Mouse (Mus musculus) intestine, embryonic 15.5 days (tissue): ENCODE results near the gene Lrrc4c. TPM values are rescaled to one million over a fixed set of nuclear protein-coding genes. Genes with fewer than 3 reads are reported as not detected.

ENCODE experiments used
- ATAC-seq: fragments of 200-750 bp; cut with Nextera tagmentation; 2 replicates; pipeline ENCODE4 v1.8.0; 2017; ENCODE audit warnings: moderate TSS enrichment, moderate library complexity
- H3K27ac ChIP-seq: fragments of 300-500 bp; sonication (generic); 2 replicates; pipeline ENCODE4 v1.5.1; 2015; ENCODE audit warnings: mild to moderate bottlenecking, inconsistent platforms
- H3K27me3 ChIP-seq: fragments of 300-500 bp; sonication (generic); replicated peaks from 2 replicates; pipeline ENCODE4 v1.6.1; 2015; ENCODE audit warnings: inconsistent platforms
- H3K36me3 ChIP-seq: fragments of 300-500 bp; sonication (generic); 2 replicates; pipeline ENCODE4 v1.6.1; 2015; ENCODE audit warnings: inconsistent platforms
- H3K4me1 ChIP-seq: fragments of 300-500 bp; sonication (generic); replicated peaks from 2 replicates; pipeline ENCODE4 v1.6.1; 2015; ENCODE audit warnings: inconsistent platforms
- H3K4me2 ChIP-seq: fragments of 300-500 bp; sonication (generic); replicated peaks from 2 replicates; pipeline ENCODE4 v1.6.1; 2015; ENCODE audit warnings: mild to moderate bottlenecking, inconsistent platforms
- H3K4me3 ChIP-seq: fragments of 300-500 bp; sonication (generic); replicated peaks from 2 replicates; pipeline ENCODE4 v1.5.1; 2015; ENCODE audit warnings: inconsistent platforms
- H3K9ac ChIP-seq: fragments of 300-500 bp; sonication (generic); 2 replicates; pipeline ENCODE4 v1.6.1; 2015; ENCODE audit warnings: inconsistent platforms
- H3K9me3 ChIP-seq: fragments of 300-500 bp; sonication (generic); 2 replicates; pipeline ENCODE4 v1.6.1; 2016; ENCODE audit warnings: inconsistent platforms
- WGBS: fragments of 180-500 bp; shearing (Covaris S2); methylation state at CpG from one replicate; pipeline ENCODE4 v1.1.7; 2015; 5-methylcytosine and 5-hydroxymethylcytosine counted together
- polyA plus RNA-seq: library from polyadenylated mRNA; unstranded; fragments of >200 nt; fragmentation: Nextera tagmentation; extraction: Ambion mirVana; gene quantifications from 2 replicates; pipeline ENCODE4 v1.2.1, GENCODE M21; 2015

Lrrc4c gene
- polyA plus RNA-seq, 1 experiment from 2014 or later = 3.2 TPM

DNA sequence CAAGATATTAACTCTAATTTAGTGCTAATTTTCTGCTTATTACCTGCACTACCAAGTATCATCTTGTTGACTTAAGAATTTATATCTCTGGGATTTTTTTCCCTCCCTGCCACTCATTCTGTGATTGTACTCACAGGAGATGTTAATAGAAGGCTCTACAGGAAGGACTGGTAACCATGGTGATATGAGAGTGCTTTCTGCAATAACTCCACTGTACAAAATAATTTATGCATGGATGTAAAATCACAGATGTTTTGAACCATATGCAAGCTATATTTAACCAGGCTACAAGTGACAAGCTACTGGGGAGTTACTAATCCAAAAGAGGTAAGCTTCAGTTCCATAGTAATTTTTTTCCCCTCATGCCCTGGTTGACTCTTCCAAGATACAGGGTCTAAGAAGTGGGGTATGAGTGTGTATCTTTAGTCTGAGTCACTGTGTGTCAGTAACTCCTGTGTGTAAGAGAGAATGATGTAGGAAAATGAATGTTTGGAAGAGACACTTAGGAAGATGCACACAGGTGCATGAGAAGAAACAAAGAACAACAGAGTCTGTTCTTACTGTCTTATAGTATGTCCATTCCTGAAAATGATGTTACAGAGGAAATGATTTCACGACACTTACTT is 83.3 kb downstream of the Lrrc4c start:
- 87% methylated on average over 1 of the region's 1 CpGs for WGBS
- no peak overlapping the region for H3K9ac ChIP-seq
- H3K27ac ChIP-seq = no peak overlapping the region
- ATAC-seq = no peak
- no peaks in the 10 kb centered on the region for H3K4me1 ChIP-seq
- no peak overlapping the region for H3K4me3 ChIP-seq
- H3K36me3 ChIP-seq = no peaks in the 10 kb centered on the region
- H3K9me3 ChIP-seq = no peaks in the 10 kb centered on the region
- no peaks in the 10 kb centered on the region for H3K27me3 ChIP-seq
- no peak overlapping the region for H3K4me2 ChIP-seq

DNA sequence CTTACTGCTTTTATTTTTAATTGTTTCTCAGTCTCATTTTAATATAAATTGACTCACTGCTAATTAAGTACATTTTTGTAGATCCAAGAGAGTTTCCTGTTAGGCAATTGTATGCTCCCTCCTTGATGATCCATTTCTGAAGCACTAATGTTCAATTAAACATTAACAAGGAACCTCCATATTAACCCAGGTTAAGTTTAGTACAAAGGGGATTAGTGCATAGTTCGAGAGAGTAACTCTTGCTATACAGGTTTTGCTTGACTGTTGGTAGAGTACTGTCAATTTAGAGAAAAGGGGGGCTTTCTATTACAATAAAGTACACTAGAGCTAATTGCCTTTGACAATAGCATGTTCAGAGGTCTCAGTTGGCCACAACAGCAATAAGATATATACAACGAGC is 84.5 kb downstream of the Lrrc4c start:
- H3K9me3 ChIP-seq = no peaks in the 10 kb centered on the region
- H3K4me1 ChIP-seq = no peaks in the 10 kb centered on the region
- H3K36me3 ChIP-seq = no peaks in the 10 kb centered on the region
- no peak overlapping the region for H3K4me2 ChIP-seq
- no peak overlapping the region for H3K4me3 ChIP-seq
- H3K27ac ChIP-seq = no peak overlapping the region
- ATAC-seq = peak; percentile 56; the same call in 1 of the 2 replicates
- H3K27me3 ChIP-seq = no peaks in the 10 kb centered on the region
- no peak overlapping the region for H3K9ac ChIP-seq
- 56% methylated on average over 2 of the region's 2 CpGs for WGBS

DNA sequence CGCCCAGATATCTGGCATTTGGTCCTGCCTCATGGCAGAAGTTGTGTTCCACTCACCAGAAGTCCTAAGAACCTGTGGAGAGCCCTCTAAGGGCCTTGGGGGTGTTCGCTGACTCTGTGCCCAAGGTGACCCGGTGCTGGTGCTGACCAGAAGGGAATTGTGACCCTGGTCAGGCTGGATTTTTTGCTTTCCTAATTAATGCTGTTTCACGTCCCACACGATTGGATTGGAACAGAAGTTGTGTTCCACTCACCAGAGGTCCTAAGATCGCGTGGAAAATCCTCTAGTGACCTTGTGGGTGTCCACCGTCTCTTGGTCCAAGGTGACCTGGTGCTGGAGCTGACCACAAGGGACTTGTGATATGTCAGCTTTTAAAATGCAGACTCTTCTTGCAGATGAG is 88.9 kb downstream of the Lrrc4c start:
- 86% methylated on average over 8 of the region's 8 CpGs for WGBS
- Histone ChIP-seq H3K4me3 (no peak overlapping the region), H3K4me1 (no peaks in the 10 kb centered on the region), H3K36me3 (no peaks in the 10 kb centered on the region), H3K4me2 (no peak overlapping the region), H3K9me3 (no peaks in the 10 kb centered on the region), H3K27ac (no peak overlapping the region), H3K9ac (no peak overlapping the region), H3K27me3 (no peaks in the 10 kb centered on the region)
- no peak for ATAC-seq

DNA sequence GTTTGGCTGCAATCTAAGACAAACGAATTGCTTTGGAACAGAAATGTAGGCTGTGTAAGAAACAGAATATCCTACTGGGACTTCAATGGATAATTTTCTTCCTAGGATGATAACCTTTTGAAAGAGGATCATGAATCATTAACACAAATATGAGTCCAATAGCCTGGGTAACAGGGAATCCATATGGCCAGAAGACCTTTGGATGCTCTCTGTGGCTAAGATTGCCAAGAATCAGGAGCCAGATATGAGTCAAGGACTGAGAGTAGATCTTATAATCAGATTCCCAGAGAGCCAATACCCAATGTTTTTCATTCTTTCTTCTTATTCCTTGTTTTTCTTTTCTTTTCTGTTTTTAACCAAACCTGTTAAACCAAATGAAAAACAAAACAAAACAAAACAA is 93.2 kb downstream of the Lrrc4c start:
- Histone ChIP-seq H3K4me2 (no peak overlapping the region), H3K4me3 (no peak overlapping the region), H3K27me3 (no peaks in the 10 kb centered on the region), H3K9me3 (no peaks in the 10 kb centered on the region), H3K4me1 (no peaks in the 10 kb centered on the region), H3K36me3 (no peaks in the 10 kb centered on the region), H3K27ac (no peak overlapping the region), H3K9ac (no peak overlapping the region)
- 92% methylated on average over 1 of the region's 1 CpGs for WGBS
- no peak for ATAC-seq

DNA sequence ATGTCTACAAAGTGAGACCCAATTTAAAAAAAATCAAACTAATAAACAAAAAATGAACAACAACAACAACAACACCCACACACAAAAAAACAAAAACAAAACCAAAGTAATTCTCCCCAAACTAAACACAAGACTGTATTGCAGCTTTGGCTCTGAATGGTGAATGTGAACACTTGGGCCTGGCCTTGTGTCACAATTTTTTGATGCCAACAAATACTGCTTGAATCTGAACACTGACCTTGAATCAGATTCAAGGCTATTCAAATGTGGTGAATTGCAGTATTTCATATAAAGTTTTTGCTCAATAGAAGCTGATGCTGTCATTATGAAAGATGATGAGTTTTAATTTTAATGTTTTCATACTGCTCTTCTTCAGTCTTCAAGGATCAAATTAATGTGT is 143.6 kb downstream of the Lrrc4c start:
- H3K36me3 ChIP-seq = no peaks in the 10 kb centered on the region
- H3K4me2 ChIP-seq = no peak overlapping the region
- no peak for ATAC-seq
- no peaks in the 10 kb centered on the region for H3K27me3 ChIP-seq
- H3K9ac ChIP-seq = no peak overlapping the region
- no peak overlapping the region for H3K27ac ChIP-seq
- no peaks in the 10 kb centered on the region for H3K4me1 ChIP-seq
- H3K9me3 ChIP-seq = no peaks in the 10 kb centered on the region
- H3K4me3 ChIP-seq = no peak overlapping the region

DNA sequence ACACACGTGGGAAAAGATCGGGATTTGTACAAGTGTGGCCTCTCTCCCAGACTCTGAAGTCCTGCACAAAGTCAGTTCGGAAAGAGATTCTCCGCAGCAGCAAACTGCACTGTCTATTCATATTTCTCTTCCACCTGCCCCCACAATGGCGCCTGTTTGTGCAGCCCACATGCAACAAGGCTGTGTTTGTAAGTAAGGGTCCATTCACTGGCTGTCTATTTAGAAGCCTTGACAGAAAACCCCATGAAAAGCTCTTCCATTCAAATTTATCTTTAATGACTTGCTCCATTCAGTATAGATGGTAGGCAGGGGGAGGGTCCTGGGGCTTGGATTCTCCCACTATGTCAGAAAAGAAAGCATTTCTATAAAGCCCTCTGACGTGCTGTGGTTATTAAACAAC is 157.7 kb downstream of the Lrrc4c start:
- no peaks in the 10 kb centered on the region for H3K36me3 ChIP-seq
- H3K27me3 ChIP-seq = no peaks in the 10 kb centered on the region
- 77% methylated on average over 6 of the region's 6 CpGs for WGBS
- no peak for ATAC-seq
- no peaks in the 10 kb centered on the region for H3K9me3 ChIP-seq
- no peak overlapping the region for H3K4me2 ChIP-seq
- no peaks in the 10 kb centered on the region for H3K4me1 ChIP-seq
- H3K9ac ChIP-seq = no peak overlapping the region
- no peak overlapping the region for H3K4me3 ChIP-seq
- no peak overlapping the region for H3K27ac ChIP-seq

DNA sequence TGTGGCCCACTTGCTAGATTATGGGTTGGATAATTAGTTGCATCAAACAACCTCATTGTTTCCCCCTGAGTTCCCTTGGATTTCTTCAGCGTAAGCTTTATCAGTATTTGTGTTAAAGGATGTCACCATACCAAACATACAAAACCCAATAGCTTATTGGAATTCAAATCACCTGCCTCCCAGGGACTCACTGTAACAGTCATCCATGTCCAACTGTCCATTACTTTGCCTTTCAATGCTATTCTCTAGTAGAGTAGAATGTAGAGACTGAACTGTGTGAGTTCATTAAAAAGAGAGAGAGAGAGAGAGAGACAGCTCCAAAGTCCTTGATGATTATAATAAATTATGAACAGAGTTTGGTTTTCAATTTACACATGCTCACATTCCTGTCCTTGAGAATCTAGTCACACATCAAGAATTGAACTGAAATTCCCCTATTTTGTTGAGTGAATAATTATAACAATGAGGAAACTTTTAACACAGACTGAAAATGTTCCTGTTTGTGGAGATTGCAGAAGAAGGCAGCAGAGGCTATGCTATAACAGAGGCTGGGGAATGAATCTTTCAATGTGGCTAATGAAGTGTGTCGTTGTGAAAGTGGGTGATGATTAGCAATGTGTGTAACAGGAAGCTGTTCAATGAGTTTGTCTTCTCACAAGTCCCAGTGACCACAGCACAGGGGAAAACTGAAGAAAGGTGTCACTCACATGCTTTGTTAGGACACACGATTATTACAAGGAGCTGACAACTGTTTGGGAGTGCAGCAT is 181.3 kb downstream of the Lrrc4c start:
- Histone ChIP-seq H3K4me3 (no peak overlapping the region), H3K4me2 (no peak overlapping the region), H3K36me3 (no peaks in the 10 kb centered on the region), H3K27me3 (no peaks in the 10 kb centered on the region), H3K9ac (no peak overlapping the region), H3K27ac (no peak overlapping the region), H3K4me1 (no peaks in the 10 kb centered on the region), H3K9me3 (no peaks in the 10 kb centered on the region)
- WGBS = 77% methylated on average over 3 of the region's 3 CpGs
- no peak for ATAC-seq

DNA sequence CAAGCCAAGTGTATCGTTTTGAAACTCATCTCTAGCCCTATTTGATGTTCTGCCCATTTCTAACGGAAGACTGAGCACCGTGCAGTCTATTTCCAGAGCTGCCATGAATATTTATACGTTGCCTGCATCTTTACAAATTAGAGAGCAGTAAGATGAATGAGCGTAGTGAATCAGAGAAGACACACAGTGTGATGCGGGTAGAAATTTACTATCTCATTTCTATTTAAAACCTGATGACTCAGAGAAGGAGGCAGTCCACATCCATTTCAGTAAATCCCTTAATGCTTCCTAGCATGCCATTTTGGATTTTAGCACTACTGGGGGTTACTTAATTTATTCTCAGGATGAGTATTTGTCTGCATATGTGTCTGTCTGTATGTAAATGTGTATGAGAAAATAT is 186.2 kb downstream of the Lrrc4c start:
- no peak overlapping the region for H3K9ac ChIP-seq
- no peaks in the 10 kb centered on the region for H3K4me1 ChIP-seq
- 75% methylated on average over 6 of the region's 6 CpGs for WGBS
- no peak overlapping the region for H3K4me3 ChIP-seq
- no peak overlapping the region for H3K27ac ChIP-seq
- H3K27me3 ChIP-seq = no peaks in the 10 kb centered on the region
- no peaks in the 10 kb centered on the region for H3K36me3 ChIP-seq
- no peaks in the 10 kb centered on the region for H3K9me3 ChIP-seq
- no peak overlapping the region for H3K4me2 ChIP-seq
- no peak for ATAC-seq

DNA sequence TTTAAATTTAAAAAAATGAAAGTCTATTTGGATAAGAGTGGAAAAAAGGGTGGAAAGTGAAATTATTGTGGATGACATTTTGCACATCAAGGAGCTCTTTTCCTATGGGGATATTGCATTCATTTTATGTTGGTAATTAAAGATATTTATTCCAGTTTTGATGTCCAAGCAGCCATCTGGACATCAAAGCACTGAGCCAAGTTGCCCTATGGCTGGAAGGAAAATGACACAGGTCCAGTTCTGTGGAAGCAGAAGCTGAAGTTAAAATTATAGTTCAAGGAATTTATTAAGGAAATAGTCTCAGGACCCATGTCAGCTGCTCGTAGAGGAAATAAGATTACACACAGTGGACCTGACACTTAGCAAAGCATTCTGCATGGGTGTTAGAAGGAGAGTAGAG is 187.7 kb downstream of the Lrrc4c start:
- no peaks in the 10 kb centered on the region for H3K9me3 ChIP-seq
- H3K4me3 ChIP-seq = no peak overlapping the region
- no peak for ATAC-seq
- no peaks in the 10 kb centered on the region for H3K36me3 ChIP-seq
- no peaks in the 10 kb centered on the region for H3K4me1 ChIP-seq
- H3K9ac ChIP-seq = no peak overlapping the region
- no peak overlapping the region for H3K4me2 ChIP-seq
- H3K27me3 ChIP-seq = no peaks in the 10 kb centered on the region
- WGBS = 68% methylated on average over 1 of the region's 1 CpGs
- H3K27ac ChIP-seq = no peak overlapping the region

DNA sequence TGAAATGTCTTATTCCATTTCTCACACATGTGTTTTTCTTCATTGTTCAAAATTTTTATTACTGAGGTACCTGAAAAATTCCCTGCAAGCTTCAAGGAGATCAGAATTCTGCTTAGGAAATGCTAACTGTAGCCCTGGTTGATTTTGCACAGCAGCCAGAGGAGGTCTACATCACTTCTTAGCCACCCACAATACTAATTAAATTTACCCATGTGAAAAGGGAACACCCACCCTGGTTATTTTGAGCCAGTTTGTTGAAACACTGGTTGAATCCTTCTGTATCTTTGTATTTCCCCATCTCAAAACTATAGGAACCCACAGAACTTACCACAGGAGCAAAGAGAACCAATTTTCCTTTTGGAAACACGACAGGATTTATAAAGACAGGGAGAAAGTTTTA is 191.0 kb downstream of the Lrrc4c start:
- no peak overlapping the region for H3K9ac ChIP-seq
- H3K4me1 ChIP-seq = no peaks in the 10 kb centered on the region
- no peak overlapping the region for H3K4me3 ChIP-seq
- 49% methylated on average over 1 of the region's 1 CpGs for WGBS
- no peak overlapping the region for H3K27ac ChIP-seq
- no peaks in the 10 kb centered on the region for H3K36me3 ChIP-seq
- no peak overlapping the region for H3K4me2 ChIP-seq
- no peak for ATAC-seq
- no peaks in the 10 kb centered on the region for H3K27me3 ChIP-seq
- no peaks in the 10 kb centered on the region for H3K9me3 ChIP-seq

DNA sequence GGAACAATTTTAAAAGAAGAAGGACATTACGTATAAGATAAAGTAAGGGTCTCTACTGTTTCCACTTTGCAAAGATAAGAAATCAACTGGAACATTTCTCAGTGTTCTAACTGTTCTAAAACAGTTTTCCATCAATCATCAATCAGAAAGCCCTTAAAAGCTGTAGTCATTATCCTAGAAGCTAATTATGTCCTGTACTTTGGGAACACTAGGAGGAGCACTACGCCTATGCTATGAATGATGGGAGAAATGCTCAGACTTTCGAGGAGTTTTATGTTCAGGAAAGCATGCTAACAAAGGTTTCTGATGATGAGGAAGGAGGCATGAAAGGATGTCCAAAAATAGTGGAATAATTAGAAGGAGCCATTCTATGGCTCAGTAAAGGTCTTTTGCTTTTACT is 219.5 kb downstream of the Lrrc4c start:
- Histone ChIP-seq H3K27ac (no peak overlapping the region), H3K4me3 (no peak overlapping the region), H3K36me3 (no peaks in the 10 kb centered on the region), H3K4me2 (no peak overlapping the region), H3K9ac (no peak overlapping the region), H3K4me1 (no peaks in the 10 kb centered on the region), H3K9me3 (no peaks in the 10 kb centered on the region), H3K27me3 (no peaks in the 10 kb centered on the region)
- 73% methylated on average over 3 of the region's 3 CpGs for WGBS
- ATAC-seq = no peak

DNA sequence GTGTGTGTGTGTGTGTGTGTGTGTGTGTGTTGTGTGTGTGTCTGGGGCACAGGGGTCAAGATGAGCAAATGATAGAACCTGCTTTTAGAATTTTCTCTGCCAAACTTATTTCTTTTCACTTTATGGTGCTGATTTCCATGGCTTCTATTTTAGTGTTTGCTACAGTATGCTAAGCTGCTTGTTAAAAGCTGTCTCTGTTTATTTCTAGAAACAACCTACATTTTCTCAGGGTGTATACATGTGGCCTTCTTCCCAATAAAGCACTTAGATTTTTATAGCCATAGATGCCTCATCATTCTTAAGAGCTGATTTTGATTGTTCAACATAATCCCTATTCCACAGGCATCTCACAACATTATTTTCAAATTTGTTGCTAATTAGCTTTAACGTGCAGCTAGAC is 229.2 kb downstream of the Lrrc4c start:
- Histone ChIP-seq H3K9ac (no peak overlapping the region), H3K36me3 (no peaks in the 10 kb centered on the region), H3K27ac (no peak overlapping the region), H3K9me3 (no peaks in the 10 kb centered on the region), H3K27me3 (no peaks in the 10 kb centered on the region), H3K4me2 (no peak overlapping the region), H3K4me3 (no peak overlapping the region), H3K4me1 (no peaks in the 10 kb centered on the region)
- ATAC-seq = no peak
- WGBS = 87% methylated on average over 1 of the region's 1 CpGs

DNA sequence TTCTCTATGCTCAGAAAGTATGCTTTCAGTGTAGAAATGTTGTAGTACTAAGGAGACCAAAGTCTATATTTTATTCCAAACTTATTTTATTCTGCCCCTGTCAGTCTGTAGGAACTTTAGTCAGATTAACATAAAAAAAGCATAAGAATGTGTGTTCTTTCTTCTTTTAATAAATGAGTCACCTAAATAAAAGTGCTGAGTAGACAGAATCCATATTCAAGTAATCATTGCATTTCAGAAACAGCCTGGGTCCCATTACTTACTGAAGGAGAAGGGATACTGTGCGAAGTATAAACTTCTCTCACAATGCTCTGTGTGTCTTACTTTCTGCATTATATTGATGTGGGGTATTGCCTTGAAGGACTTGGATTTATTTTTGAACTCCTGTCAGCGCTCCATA is 255.8 kb downstream of the Lrrc4c start:
- Histone ChIP-seq H3K9me3 (no peaks in the 10 kb centered on the region), H3K36me3 (no peaks in the 10 kb centered on the region), H3K27ac (no peak overlapping the region), H3K4me1 (no peaks in the 10 kb centered on the region), H3K9ac (no peak overlapping the region), H3K27me3 (no peaks in the 10 kb centered on the region), H3K4me2 (no peak overlapping the region), H3K4me3 (no peak overlapping the region)
- WGBS = 83% methylated on average over 2 of the region's 2 CpGs
- ATAC-seq = no peak
